Mouse (Mus musculus) cerebellum, adult 9-11 months (tissue): ENCODE results near the gene Radil.

ENCODE experiments used
- DNase-seq: peaks from one replicate; pipeline ENCODE4 v3.0.0; 2022

Gene Radil

GRCm38 (mm10) chr5:142444791-142445531, 105.9 kb downstream of the Radil start:
- DNase-seq = no peak

GRCm38 (mm10) chr5:142443994-142444393, 106.9 kb downstream of the Radil start:
- no peak for DNase-seq

GRCm38 (mm10) chr5:142443514-142443913, 107.4 kb downstream of the Radil start:
- no peak for DNase-seq

- DNase-seq = no peak
Observed at GRCm38 (mm10) chr5:142442045-142442440, 108.9 kb downstream of the Radil start.

GRCm38 (mm10) chr5:142441332-142442044, 109.4 kb downstream of the Radil start:
- no peak for DNase-seq

GRCm38 (mm10) chr5:142440451-142441147, 110.3 kb downstream of the Radil start:
- DNase-seq = peak; percentile 55

GRCm38 (mm10) chr5:142439911-142440432, 110.9 kb downstream of the Radil start:
- DNase-seq = no peak

- no peak for DNase-seq
Observed at GRCm38 (mm10) chr5:142438380-142438938, 112.4 kb downstream of the Radil start.

- no peak for DNase-seq
Observed at GRCm38 (mm10) chr5:142435736-142436135, 115.2 kb downstream of the Radil start.
